Mouse (Mus musculus) testis, adult 2 months (tissue): ENCODE results near the gene Cpm.

ENCODE experiments used
- CTCF ChIP-seq: fragments of 200-500 bp; IDR thresholded peaks from 2 replicates; pipeline ENCODE4 v1.5.1; 2012; ENCODE audit warnings: low read depth, mild to moderate bottlenecking, inconsistent platforms, low read length, moderate library complexity; ENCODE audit not compliant: control insufficient read depth, insufficient read depth, insufficient replicate concordance
- POLR2A ChIP-seq: fragments of 200-500 bp; IDR thresholded peaks from 2 replicates; pipeline ENCODE4 v1.6.1; 2012; ENCODE audit warnings: low read depth, mild to moderate bottlenecking, inconsistent platforms, low read length, moderate library complexity; ENCODE audit not compliant: control insufficient read depth

DNA sequence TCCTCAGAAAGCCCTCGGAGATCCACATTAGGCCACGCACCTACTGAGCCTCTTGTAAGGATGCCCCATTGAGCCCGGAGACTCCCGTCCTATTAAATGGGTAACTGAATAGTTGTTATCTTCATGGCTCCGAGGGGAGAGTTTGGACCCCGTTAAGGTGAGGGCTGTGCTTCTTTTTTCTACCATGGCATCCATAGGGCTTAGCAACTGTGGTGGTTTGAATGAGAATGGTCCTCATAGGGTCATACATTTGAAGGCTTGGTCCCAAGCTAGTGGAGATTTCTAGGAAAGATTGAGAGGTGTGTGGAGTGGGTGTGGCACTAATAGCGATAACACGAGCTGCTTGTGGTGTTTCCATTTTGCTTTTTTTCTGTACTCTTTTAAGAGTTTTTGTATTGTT, 14.1 kb upstream of the Cpm start:
- TF ChIP-seq CTCF (no peak), POLR2A (no peak)
